Mouse (Mus musculus): ENCODE measurements around the gene Olfr1328. TPM values are rescaled to one million over a fixed set of nuclear protein-coding genes. Genes with fewer than 3 reads are reported as not detected.
A peak's percentile ranks its signal among the peaks of the same experiment; 100 is the strongest.
"Not testable (repeated sequence)": the region's sequence is repeated elsewhere in the genome, so short reads cannot be mapped to it uniquely, and the experiment has no call there.

Gene Olfr1328
- not detected for total RNA-seq (2021)
- long read RNA-seq, experiment 1: 0 reads
- long read RNA-seq, experiment 2: 0 reads

DNA sequence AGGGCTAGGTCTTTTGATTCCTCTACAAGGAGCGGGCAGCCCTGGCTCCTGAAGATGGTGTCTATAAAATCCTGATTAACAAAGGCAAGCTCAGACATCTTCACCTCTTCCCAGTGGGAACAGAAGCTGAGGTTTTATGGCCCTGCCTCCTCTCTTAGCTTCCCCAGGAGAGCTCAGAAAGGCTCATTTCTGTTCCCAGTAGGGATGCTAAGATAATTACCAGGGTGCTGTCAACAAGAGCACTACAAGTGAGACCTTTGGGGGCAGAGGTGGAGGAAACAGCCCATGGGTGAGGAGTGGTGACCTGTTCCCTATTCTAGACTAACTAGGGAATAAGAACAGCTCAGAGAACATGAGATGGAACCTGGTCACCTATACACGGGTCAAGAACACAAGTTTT, at the start of gene Olfr1328:
Gene Olfr1328, minus strand, starts transcription at position 101 of the 400 bp plus-strand sequence.
- no peak for DNase-seq

DNA sequence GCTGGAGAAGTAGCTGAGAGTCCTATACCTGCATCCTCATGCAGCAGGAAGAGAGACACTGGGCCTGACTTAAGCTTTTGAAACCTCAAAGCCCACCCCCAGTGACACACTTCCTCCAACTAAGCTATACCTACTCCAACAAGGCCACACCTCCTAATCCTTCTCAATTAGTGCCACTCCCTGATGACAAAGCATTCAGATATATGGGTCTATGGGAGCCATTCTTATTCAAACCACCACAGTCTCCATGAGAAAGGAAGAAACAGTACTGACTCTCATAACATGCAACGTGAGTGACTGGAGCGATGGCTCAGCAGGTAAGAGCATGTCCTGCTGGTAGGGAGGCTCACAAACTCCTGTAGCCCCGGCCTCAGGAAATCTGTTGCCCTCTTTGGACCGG, 46.9 kb upstream of the Olfr1328 start:
- DNase-seq: no peak

DNA sequence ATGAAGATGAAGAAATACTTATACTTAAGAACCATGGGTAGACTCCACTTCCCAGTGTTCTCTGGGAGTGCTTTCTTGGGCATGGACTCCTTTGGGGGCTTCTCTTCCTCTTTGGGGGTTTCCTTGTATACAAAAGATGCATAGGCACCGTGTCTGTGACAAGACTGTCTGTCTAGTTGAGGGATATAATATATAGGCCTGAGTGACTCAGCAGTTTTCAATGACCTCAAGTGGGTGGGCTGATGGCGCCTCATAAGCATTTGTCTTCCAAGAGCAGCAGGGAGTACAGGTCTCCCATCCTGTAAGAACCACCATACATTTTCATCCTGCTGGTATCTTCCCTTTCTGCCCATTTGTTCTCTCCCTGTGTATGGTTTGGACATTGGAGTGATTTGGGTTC, 34.9 kb upstream of the Olfr1328 start:
- no peak for DNase-seq

DNA sequence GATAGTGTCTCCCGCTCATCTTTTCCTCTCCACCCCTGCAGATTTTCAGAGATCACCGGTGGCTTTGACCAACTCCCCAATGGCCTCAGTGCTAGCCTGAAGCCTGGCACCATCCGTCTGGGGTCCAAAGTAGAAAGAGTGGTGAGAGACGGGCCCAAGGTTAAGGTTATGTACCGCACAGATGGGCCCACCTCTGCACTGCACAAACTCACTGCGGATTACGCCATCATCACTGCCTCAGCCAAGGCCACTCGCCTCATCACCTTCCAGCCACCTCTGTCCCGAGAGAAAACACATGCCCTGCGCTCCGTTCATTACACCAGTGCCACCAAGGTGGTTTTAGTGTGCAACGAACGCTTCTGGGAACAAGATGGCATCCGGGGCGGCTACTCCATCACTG, 29.3 kb upstream of the Olfr1328 start:
- DNase-seq: no peak

DNA sequence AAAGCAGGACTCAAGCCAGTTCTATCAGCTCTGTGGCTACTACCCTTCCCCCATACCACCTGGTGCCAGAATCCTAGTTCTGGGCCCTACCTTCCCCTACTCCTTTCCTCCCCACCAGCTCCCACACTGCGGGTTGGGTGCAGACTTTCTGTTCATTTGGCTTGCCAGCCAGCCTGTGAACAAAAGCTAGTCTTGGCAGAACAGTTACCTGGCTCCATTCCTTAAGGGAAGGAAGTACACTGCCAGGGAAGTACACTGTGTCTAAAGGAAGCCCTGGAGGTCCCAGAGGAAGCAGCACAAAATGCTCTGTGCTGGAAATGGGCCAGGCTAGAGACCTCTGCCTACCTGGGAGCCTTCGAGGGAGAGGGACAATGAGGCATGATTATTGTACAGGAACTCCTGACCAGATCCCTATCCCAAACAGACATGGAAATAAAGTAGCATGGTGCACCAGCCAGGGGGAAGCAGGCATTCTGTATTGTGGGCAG, 22.8 kb upstream of the Olfr1328 start, which contains the start of gene Lao1:
Gene Lao1, plus strand, starts transcription at position 438 of the 488 bp plus-strand sequence.
- peak; percentile 3 for DNase-seq

DNA sequence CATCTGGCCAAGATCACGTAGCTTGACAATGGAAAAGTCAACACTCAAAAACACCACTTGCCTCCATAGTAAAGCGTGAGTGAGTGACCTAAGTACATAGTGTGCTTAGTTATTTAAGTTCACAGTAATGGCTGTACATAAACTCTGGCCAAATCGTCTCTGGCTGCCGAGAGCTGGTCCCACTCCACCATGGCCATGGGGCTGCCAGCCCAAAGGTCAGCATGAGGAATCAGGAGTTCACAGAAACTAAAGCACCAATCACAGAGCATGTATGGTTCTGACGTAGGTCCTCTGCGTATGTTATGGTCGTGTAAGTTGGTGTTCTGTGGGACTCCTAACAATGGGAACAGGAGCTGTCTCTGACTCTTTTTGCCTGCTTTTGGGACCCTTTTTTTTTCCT, 20.4 kb upstream of the Olfr1328 start:
- no peak for DNase-seq

DNA sequence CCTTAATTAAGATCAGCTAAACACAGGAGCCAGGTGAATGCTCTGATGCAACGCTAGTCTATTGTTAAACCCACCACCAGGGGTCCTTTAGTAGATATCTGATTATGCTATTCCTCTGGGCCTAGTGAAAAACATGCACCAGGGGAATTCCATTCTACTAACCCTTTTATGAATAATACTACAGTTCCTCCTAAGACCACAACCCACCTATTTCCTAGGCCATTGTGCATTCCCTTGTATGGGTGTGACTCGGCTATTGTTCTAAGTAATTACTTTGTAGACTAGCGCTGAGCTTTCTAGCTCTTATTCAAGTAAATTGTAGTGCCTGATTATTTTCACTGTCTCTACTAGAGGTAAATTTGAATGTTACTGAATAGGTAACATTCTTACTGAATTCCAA, 7.1 kb downstream of the Olfr1328 start:
- not testable (repeated sequence) for DNase-seq

DNA sequence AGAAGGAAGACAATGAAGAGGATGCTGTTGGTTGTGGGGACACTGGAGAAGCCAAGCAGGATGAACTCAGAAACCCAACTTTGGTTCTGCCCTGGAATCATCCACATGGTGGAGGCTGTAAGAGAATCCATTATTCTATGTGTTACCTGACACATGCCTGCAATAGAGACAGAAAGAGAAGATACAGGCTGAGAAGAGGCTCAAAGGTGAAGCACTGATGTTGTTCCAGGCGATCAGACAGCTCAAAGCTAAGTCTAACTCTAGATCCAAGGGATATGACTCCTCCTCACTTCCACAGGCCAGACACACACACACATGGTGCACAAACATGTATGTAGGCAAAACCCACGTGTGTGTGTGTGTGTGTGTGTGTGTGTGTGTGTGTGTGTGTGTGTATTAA, 21.0 kb downstream of the Olfr1328 start, which contains the start of gene Olfr1329:
Gene Olfr1329, minus strand, starts transcription at position 101 of the 400 bp plus-strand sequence.
- not testable (repeated sequence) for DNase-seq

DNA sequence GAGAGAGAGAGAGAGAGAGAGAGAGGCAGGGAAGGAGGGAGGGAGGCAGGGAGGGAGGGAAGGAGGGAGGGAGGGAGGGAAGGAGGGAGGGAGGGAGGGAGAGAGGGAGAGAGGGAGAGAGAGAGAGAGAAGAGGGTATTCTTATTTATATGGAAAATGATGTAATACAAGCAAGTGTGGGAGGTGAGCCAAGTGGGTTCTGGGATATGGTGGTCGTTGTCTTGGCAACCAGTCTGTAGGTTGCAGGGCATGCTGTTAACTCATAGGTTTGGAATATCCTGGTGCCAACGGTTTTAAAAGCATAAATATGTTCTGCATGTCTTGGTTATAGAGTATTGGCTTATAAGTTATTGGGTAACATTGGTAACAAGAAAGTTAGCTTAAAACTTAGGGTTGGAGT, 36.4 kb downstream of the Olfr1328 start:
- no peak for DNase-seq

DNA sequence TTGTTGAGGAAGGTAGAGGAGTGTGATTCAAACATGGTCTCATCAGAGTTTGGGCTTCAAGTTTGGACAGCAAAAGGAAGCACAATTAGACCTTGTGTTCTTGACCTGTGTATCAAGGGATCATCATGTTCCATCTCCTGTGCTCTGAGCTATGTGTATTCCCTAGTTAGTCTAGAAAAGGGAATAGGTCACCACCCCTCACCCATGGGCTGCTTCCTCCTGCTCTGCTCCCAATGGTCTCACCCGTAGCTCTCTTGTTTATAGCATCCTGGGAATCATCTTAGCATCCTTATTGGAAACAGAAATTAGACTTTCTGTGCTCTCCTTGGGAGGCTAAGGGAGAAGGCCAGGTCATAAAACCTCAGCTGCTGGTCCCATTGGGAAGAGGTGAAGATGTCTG, 50.1 kb downstream of the Olfr1328 start, which contains the start of gene Olfr1330:
Gene Olfr1330, plus strand, starts transcription at position 301 of the 400 bp plus-strand sequence.
- DNase-seq: no peak

Other genes with a start within 250 kb of the Olfr1328 start
- not detected for gene Olfr1342, start 245.9 kb downstream of the Olfr1328 start, total RNA-seq (2021)
- gene Olfr1341, start 235.1 kb downstream of the Olfr1328 start, total RNA-seq (2021): not detected
- not detected for gene Olfr1340, start 218.5 kb downstream of the Olfr1328 start, total RNA-seq (2021)
- not detected for gene Olfr1339, start 206.4 kb downstream of the Olfr1328 start, total RNA-seq (2021)
- not detected for gene Olfr1338, start 179.9 kb downstream of the Olfr1328 start, total RNA-seq (2021)
- not detected for gene Olfr1337, start 156.0 kb downstream of the Olfr1328 start, total RNA-seq (2021)
- not detected for gene Olfr1335, start 128.7 kb downstream of the Olfr1328 start, total RNA-seq (2021)
- not detected for gene Olfr1333, start 102.3 kb downstream of the Olfr1328 start, total RNA-seq (2021)
- gene Olfr1331, start 74.0 kb downstream of the Olfr1328 start, total RNA-seq (2021): not detected
- not detected for gene Olfr1330, start 50.0 kb downstream of the Olfr1328 start, total RNA-seq (2021)
- gene Olfr1329, start 21.1 kb downstream of the Olfr1328 start, total RNA-seq (2021): not detected
- under 1 TPM in 1 of 2 experiments, not detected in 1; 0.53 TPM for gene Lao1, start 23.0 kb upstream of the Olfr1328 start, total RNA-seq (2021)
- 10 to 100 TPM; 19.8 to 20.2 TPM for gene Slc2a1, start 170.1 kb upstream of the Olfr1328 start, total RNA-seq (2021)
- 10 to 100 TPM; 11.5 to 12.4 TPM for gene Zfp691, start 235.6 kb upstream of the Olfr1328 start, total RNA-seq (2021)